Mouse (Mus musculus): Measurements from ENCODE around the gene Ccdc12. TPM values are rescaled to one million over a fixed set of nuclear protein-coding genes. Genes with fewer than 3 reads are reported as not detected.

The Ccdc12 gene
- total and polyA plus RNA-seq, 2 experiments from 2014 or later: 25.0 to 102 TPM

DNA sequence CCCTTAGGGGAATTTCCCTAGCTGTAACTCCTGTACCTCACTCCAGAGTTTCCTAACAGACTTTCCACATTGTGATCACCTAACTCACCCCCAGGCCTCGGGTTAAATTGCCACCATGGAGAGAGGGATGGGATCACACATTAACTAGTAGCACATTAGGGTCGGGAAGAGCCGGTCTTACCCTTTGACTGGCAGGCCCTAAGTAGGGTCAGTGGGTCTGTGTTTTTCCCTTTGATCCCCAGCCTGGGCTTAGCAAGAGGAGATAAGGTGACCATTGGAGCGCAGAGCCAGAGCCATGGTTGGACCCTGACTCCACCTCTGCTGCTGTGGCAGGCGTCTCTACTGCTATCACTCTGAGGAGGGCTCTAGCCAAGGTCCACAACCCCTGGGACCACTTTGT, 89.4 kb downstream of the Ccdc12 start:
- Histone ChIP-seq H3K27ac (ENCODE audit: low read depth, low read length) (no peak overlapping the region), H3K27me3 (ENCODE audit: insufficient read depth, low read length) (peaks cover 26% of the 10 kb centered on the region), H3K4me2 (ENCODE audit: low read depth, low read length, poor library complexity, severe bottlenecking) (no peak overlapping the region), H3K9ac (replicated peaks; ENCODE audit: low read length, poor library complexity, severe bottlenecking) (no peak overlapping the region), H3K4me1 (ENCODE audit: insufficient read depth, low read length) (no peaks in the 10 kb centered on the region), H3K4me3 (ENCODE audit: low read depth, low read length) (no peak overlapping the region), H3K36me3 (ENCODE audit: insufficient read depth, low read length) (no peaks in the 10 kb centered on the region), H3K9me3 (ENCODE audit: low read length) (no peaks in the 10 kb centered on the region)
- no peak for ATAC-seq (ENCODE audit: low FRiP score)
- no peak for TF ChIP-seq CTCF (IDR thresholded peaks at IDR 0.05)
- no peak for DNase-seq (ENCODE audit: low spot score)
- WGBS: 23% methylated on average over 5 of the region's 5 CpGs

DNA sequence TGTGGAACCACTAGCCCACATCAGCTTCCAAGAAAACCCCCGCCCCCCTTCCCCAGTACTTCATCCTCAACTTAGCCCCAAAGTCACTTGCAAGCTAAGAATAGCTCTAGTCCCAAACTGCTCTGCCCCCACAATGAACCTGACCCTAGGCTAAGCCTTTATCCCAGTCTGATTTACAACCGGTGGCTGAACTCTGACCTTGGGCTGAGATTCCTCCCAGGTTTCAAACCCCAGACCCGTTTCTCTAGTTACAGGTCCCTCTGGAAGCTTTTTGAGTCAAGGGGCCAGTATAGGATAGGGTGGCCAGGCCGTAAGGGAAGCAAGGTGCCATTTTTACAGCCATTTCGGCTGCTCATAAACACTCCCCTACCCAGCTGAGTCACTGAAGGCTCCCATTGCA, 89.9 kb downstream of the Ccdc12 start:
- H3K27ac ChIP-seq (ENCODE audit: low read depth, low read length): no peak overlapping the region
- ATAC-seq (ENCODE audit: low FRiP score): no peak
- H3K9me3 ChIP-seq (ENCODE audit: low read length): no peaks in the 10 kb centered on the region
- no peak overlapping the region for H3K4me3 ChIP-seq (ENCODE audit: low read depth, low read length)
- WGBS: 53% methylated on average over 5 of the region's 5 CpGs
- H3K4me1 ChIP-seq (ENCODE audit: insufficient read depth, low read length): no peaks in the 10 kb centered on the region
- H3K9ac ChIP-seq (replicated peaks; ENCODE audit: low read length, poor library complexity, severe bottlenecking): no peak overlapping the region
- H3K36me3 ChIP-seq (ENCODE audit: insufficient read depth, low read length): no peaks in the 10 kb centered on the region
- DNase-seq (ENCODE audit: low spot score): no peak
- no peak for TF ChIP-seq CTCF (IDR thresholded peaks at IDR 0.05)
- H3K27me3 ChIP-seq (ENCODE audit: insufficient read depth, low read length): peaks cover 22% of the 10 kb centered on the region
- H3K4me2 ChIP-seq (ENCODE audit: low read depth, low read length, poor library complexity, severe bottlenecking): no peak overlapping the region

DNA sequence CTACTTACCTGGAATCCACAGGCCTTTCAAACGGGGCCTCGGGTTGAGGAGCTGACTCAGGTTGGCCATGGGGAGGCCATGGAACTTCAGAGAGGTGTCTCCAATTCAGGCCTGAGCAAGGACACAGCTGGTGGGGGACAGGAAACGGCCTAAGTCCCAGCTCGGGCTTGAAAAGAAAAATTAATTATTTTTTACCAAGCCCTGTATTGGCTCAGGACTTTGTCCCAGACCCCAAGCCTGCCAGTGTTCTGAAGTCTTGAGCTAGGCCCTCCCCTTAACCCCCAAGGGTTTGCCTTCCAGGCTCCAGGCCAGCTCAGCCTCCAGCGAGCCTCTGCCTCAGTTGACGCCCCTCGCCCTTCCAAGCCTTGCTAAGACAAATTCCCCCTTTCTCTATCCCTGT, 90.7 kb downstream of the Ccdc12 start, which contains the start of gene Pth1r:
Gene Pth1r (minus strand): TSS at position 185 of the 400 bp plus-strand sequence.
- no peaks in the 10 kb centered on the region for H3K4me1 ChIP-seq (ENCODE audit: insufficient read depth, low read length)
- DNase-seq (ENCODE audit: low spot score) (no peak), ATAC-seq (ENCODE audit: low FRiP score) (no peak)
- H3K9me3 ChIP-seq (ENCODE audit: low read length): no peaks in the 10 kb centered on the region
- no peak for TF ChIP-seq CTCF (IDR thresholded peaks at IDR 0.05)
- 65% methylated on average over 7 of the region's 7 CpGs for WGBS
- no peak within 1 kb of the TSS for H3K9ac ChIP-seq (replicated peaks; ENCODE audit: low read length, poor library complexity, severe bottlenecking)
- no peak within 1 kb of the TSS for H3K4me2 ChIP-seq (ENCODE audit: low read depth, low read length, poor library complexity, severe bottlenecking)
- H3K4me3 ChIP-seq (ENCODE audit: low read depth, low read length): no peak within 1 kb of the TSS
- H3K27ac ChIP-seq (ENCODE audit: low read depth, low read length): no peak within 1 kb of the TSS
- H3K27me3 ChIP-seq (ENCODE audit: insufficient read depth, low read length): peaks cover 20% of the 10 kb centered on the region
- no peaks in the 10 kb centered on the region for H3K36me3 ChIP-seq (ENCODE audit: insufficient read depth, low read length)

DNA sequence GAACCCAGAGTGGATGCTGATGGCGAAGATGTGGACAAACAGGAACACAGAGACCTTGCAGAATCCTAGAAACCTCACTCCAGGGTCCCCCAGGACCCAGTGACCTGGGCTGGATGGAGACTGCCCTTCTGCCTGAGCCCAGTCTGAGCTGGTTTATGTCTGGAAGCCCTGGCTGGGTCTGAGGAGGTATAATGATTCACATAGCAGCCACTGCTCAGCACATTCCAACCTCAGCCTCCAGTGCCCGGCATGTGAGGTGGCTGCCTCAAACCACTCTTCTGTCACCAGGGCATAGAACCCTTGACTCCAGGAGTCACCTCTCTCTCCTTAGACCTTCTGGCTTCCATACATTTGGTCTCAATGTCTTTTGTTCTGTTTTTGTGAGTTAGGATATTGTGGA, 92.1 kb downstream of the Ccdc12 start:
- no peak overlapping the region for H3K9ac ChIP-seq (replicated peaks; ENCODE audit: low read length, poor library complexity, severe bottlenecking)
- no peak for TF ChIP-seq CTCF (IDR thresholded peaks at IDR 0.05)
- no peak overlapping the region for H3K4me3 ChIP-seq (ENCODE audit: low read depth, low read length)
- no peak for ATAC-seq (ENCODE audit: low FRiP score)
- no peaks in the 10 kb centered on the region for H3K9me3 ChIP-seq (ENCODE audit: low read length)
- H3K4me1 ChIP-seq (ENCODE audit: insufficient read depth, low read length): no peaks in the 10 kb centered on the region
- H3K27ac ChIP-seq (ENCODE audit: low read depth, low read length): no peak overlapping the region
- 70% methylated on average over 2 of the region's 2 CpGs for WGBS
- no peaks in the 10 kb centered on the region for H3K36me3 ChIP-seq (ENCODE audit: insufficient read depth, low read length)
- H3K27me3 ChIP-seq (ENCODE audit: insufficient read depth, low read length): peaks cover 13% of the 10 kb centered on the region
- DNase-seq (ENCODE audit: low spot score): no peak
- no peak overlapping the region for H3K4me2 ChIP-seq (ENCODE audit: low read depth, low read length, poor library complexity, severe bottlenecking)

DNA sequence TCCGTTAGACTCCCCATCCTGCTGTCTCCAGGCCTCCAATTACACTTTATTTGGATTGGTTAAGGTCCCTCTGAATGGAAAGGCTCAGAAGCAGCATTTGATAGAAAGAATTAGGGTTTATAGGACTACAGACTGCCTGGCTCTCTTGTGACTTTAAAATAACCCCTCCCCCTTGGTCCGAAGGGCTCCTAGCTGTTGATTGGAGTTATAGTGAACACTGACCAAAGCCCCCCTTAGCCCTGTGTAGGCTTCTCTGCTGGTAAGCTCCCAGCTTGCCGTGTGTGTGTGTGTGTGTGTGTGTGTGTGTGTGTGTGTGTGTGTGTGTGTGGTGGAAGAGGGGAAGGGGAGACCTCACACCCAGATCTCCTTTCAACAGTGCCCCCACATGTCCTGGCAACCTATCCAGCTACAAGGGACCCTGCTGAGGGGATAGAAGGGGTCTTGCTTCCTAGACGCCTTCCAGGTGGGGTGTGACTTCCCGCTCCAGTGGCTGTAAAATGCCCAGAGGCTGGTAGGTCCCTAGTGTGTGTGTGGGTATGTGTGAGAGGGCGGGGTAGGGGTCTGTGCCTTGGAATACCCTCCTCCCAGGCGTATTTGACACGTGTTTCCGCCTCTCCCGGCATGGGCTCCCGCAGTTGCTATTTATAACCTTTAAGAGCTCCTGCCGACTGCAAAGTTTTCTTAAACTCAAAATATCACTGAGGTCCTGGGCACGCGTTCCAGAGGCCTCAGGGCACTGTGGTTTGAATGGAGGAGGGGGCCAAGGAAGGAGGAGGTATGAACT, 94.3 kb downstream of the Ccdc12 start:
- no peak for DNase-seq (ENCODE audit: low spot score)
- Histone ChIP-seq H3K27ac (ENCODE audit: low read depth, low read length) (no peak overlapping the region), H3K27me3 (ENCODE audit: insufficient read depth, low read length) (no peaks in the 10 kb centered on the region), H3K9ac (replicated peaks; ENCODE audit: low read length, poor library complexity, severe bottlenecking) (no peak overlapping the region), H3K9me3 (ENCODE audit: low read length) (no peaks in the 10 kb centered on the region), H3K4me2 (ENCODE audit: low read depth, low read length, poor library complexity, severe bottlenecking) (no peak overlapping the region), H3K4me1 (ENCODE audit: insufficient read depth, low read length) (no peaks in the 10 kb centered on the region), H3K4me3 (ENCODE audit: low read depth, low read length) (no peak overlapping the region), H3K36me3 (ENCODE audit: insufficient read depth, low read length) (no peaks in the 10 kb centered on the region)
- no peak for ATAC-seq (ENCODE audit: low FRiP score)
- 61% methylated on average over 13 of the region's 14 CpGs for WGBS
- TF ChIP-seq CTCF (IDR thresholded peaks at IDR 0.05): no peak

DNA sequence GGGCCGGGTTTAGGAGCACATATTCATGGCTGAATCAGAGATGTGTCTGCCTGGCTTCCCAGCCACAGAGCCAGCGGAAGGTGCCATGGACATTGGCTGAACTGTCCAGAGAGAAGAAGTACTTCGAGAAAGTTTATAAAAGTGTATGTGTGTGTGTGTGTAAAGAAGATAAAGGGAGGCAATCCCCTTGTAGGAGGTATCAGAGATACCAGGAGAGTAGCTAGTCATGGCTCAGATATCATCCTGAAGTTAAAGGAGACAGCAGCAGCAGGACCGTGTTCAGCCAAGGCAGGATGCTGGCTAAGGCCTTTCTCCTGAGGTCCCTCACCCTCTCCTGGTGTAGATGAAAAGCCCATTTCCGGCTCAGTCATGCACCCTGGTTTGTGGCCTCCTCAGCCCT, 95.1 kb downstream of the Ccdc12 start:
- DNase-seq (ENCODE audit: low spot score): no peak
- H3K27me3 ChIP-seq (ENCODE audit: insufficient read depth, low read length): no peaks in the 10 kb centered on the region
- H3K4me2 ChIP-seq (ENCODE audit: low read depth, low read length, poor library complexity, severe bottlenecking): no peak overlapping the region
- ATAC-seq (ENCODE audit: low FRiP score): no peak
- H3K9ac ChIP-seq (replicated peaks; ENCODE audit: low read length, poor library complexity, severe bottlenecking): no peak overlapping the region
- no peaks in the 10 kb centered on the region for H3K4me1 ChIP-seq (ENCODE audit: insufficient read depth, low read length)
- no peak overlapping the region for H3K27ac ChIP-seq (ENCODE audit: low read depth, low read length)
- H3K4me3 ChIP-seq (ENCODE audit: low read depth, low read length): no peak overlapping the region
- 89% methylated on average over 5 of the region's 5 CpGs for WGBS
- no peaks in the 10 kb centered on the region for H3K36me3 ChIP-seq (ENCODE audit: insufficient read depth, low read length)
- H3K9me3 ChIP-seq (ENCODE audit: low read length): no peaks in the 10 kb centered on the region
- TF ChIP-seq CTCF (IDR thresholded peaks at IDR 0.05): no peak
